ENCODE assay signal across 29 mouse cellular contexts in the genomic region with DNA sequence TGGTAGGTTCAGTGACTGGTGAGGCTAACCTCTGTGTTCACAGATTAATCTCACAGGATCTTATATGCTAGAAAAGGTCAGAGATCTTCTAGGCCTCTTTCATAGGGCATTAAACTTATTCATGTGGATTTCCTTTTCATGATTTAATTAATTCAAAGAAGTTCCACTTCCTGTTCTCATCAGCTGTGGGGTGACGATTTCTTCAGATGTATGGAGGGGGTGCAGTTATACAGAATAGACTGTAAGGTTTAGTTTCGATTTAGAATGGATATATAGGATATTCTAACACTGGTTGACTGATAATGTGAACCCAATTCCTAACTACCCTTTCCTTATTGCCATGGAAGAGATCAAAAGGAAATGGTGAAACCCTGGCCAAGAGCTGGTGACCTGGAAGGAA. TPM values are rescaled to one million over a fixed set of nuclear protein-coding genes. Genes with fewer than 3 reads are reported as not detected.
DNase-seq lines count a peak whose midpoint lies in the region; ATAC-seq and TF ChIP-seq lines count a peak whose summit lies in the region.
"Had no signal": no experiment of that assay in that cellular context is flagged by ENCODE, and none has a peak within 500 bp of the region (broad histone marks: within the 10 kb centered on the region; RNA-seq: fewer than 3 reads in every experiment).

No protein-coding gene starts in this region.

- H3K27ac ChIP-seq in heart, embryonic 10.5 days: no peak overlapping the region
- peak overlapping the region; percentile 49 for H3K27ac ChIP-seq in bone marrow macrophage, adult 2 months (ENCODE audit: insufficient read depth, low read depth, low read length)
- no peak overlapping the region for H3K27ac ChIP-seq in layer of hippocampus, adult 2 months
- H3K27ac ChIP-seq: embryonic facial prominence, embryonic 10.5 days; embryonic facial prominence, embryonic 13.5 days; forebrain, embryonic 12.5 days; forebrain, embryonic 15.5 days; heart, adult 2 months; hindbrain, embryonic 12.5 days; hindbrain, embryonic 15.5 days had no signal

- TF ChIP-seq CTCF in bone marrow macrophage, adult 2 months (IDR thresholded peaks at IDR 0.05; ENCODE audit: low read depth, low read length): no peak
- no peak for TF ChIP-seq CTCF in layer of hippocampus, adult 2 months (conservative IDR thresholded peaks at IDR 0.05)

- no peak for TF ChIP-seq POLR2A in bone marrow macrophage, adult 2 months (IDR thresholded peaks at IDR 0.05; ENCODE audit: borderline replicate concordance, low read depth, low read length)

- H3K9me3 ChIP-seq in heart, embryonic 10.5 days: no peaks in the 10 kb centered on the region
- H3K9me3 ChIP-seq: embryonic facial prominence, embryonic 10.5 days; embryonic facial prominence, embryonic 13.5 days; forebrain, embryonic 12.5 days; forebrain, embryonic 15.5 days; hindbrain, embryonic 12.5 days; hindbrain, embryonic 15.5 days had no signal

- DNase-seq in heart, adult 11 months: peak; percentile 8
- DNase-seq in heart, embryonic 10.5 days (ENCODE audit: low spot score): no peak
- DNase-seq in splenic B cell, adult 2 months (ENCODE audit: low read depth, low spot score): peak; percentile 54
- DNase-seq in urinary bladder, adult 2 months (ENCODE audit: low spot score): no peak
- DNase-seq in layer of hippocampus, adult 2 months (ENCODE audit: low spot score in 2 of 2): no peak
- DNase-seq in adrenal gland, postnatal 4 days (ENCODE audit: low spot score in 2 of 2): no peak
- DNase-seq: adrenal gland, adult 2 months; adrenal gland, postnatal 14 days; cerebellum, adult 18-20 months; cerebellum, adult 9-11 months; cerebellum, postnatal 25 days; embryo, embryonic 11 days; gastrocnemius, postnatal 14 days; heart, adult 2 months; kidney, adult 18-20 months had no signal

- 75% methylated on average over 2 of the region's 2 CpGs for WGBS in heart, embryonic 10.5 days

- ATAC-seq in inflammation-experienced regulatory T-cells, adult 6 months: peak; percentile 91
- ATAC-seq: forebrain, embryonic 15.5 days; intestine, embryonic 16.5 days had no signal

- H3K36me3 ChIP-seq in heart, embryonic 10.5 days: no peaks in the 10 kb centered on the region
- no peaks in the 10 kb centered on the region for H3K36me3 ChIP-seq in splenic B cell, adult 2 months (ENCODE audit: control insufficient read depth, insufficient read depth, low read length, poor library complexity, severe bottlenecking)
- H3K36me3 ChIP-seq: embryonic facial prominence, embryonic 10.5 days; embryonic facial prominence, embryonic 13.5 days; forebrain, embryonic 12.5 days; forebrain, embryonic 15.5 days; hindbrain, embryonic 12.5 days; hindbrain, embryonic 15.5 days had no signal

- no peaks in the 10 kb centered on the region for H3K4me1 ChIP-seq in heart, embryonic 10.5 days
- peaks cover 54% of the 10 kb centered on the region for H3K4me1 ChIP-seq in bone marrow macrophage, adult 2 months (ENCODE audit: control insufficient read depth, insufficient read depth, low read length)
- H3K4me1 ChIP-seq: embryonic facial prominence, embryonic 10.5 days; embryonic facial prominence, embryonic 13.5 days; forebrain, embryonic 12.5 days; forebrain, embryonic 15.5 days; hindbrain, embryonic 12.5 days; hindbrain, embryonic 15.5 days had no signal

- no peaks in the 10 kb centered on the region for H3K27me3 ChIP-seq in heart, embryonic 10.5 days (ENCODE audit: insufficient read depth, poor library complexity, severe bottlenecking)
- no peaks in the 10 kb centered on the region for H3K27me3 ChIP-seq in splenic B cell, adult 2 months (ENCODE audit: control insufficient read depth, insufficient read depth, low read length, poor library complexity, severe bottlenecking)
- H3K27me3 ChIP-seq: embryonic facial prominence, embryonic 13.5 days; forebrain, embryonic 12.5 days; forebrain, embryonic 15.5 days; hindbrain, embryonic 12.5 days; hindbrain, embryonic 15.5 days had no signal

- no peak overlapping the region for H3K4me3 ChIP-seq in heart, embryonic 10.5 days
- H3K4me3 ChIP-seq in bone marrow macrophage, adult 2 months (ENCODE audit: insufficient read depth, low read length): no peak overlapping the region
- no peak overlapping the region for H3K4me3 ChIP-seq in layer of hippocampus, adult 2 months
- H3K4me3 ChIP-seq: embryonic facial prominence, embryonic 10.5 days; embryonic facial prominence, embryonic 13.5 days; erythroblast, embryonic 14.5 days; forebrain, embryonic 12.5 days; forebrain, embryonic 15.5 days; heart, adult 2 months; hindbrain, embryonic 12.5 days; hindbrain, embryonic 15.5 days had no signal

RNA-seq across cellular contexts. Expression of a gene that starts 8.6 kb away (rescaled TPM):
- polyA plus RNA-seq in heart, embryonic 10.5 days (2016; fragmentation: Nextera tagmentation; extraction: Ambion mirVana): not detected in 2 replicates
- 177 and 179 TPM in 2 replicates for polyA plus RNA-seq in bone marrow macrophage, adult 2 months (2012; ENCODE audit: insufficient read depth, insufficient read length, missing spikeins)
- polyA plus RNA-seq in inflammation-experienced regulatory T-cells, adult 6 months (2017; shearing (Covaris generic)): 10 to 100 TPM in 2 of 3 experiments, 1 to 10 TPM in 1; 8.5 to 62.5 (median 12.3) TPM
- 2.7 and 3.8 TPM in 2 replicates for polyA plus RNA-seq in urinary bladder, adult 2 months (2012; rRNA removed)
- not detected for total RNA-seq in layer of hippocampus, adult 2 months (2021)
- total RNA-seq in adrenal gland, postnatal 4 days (2021): under 1 TPM; 0.31 to 0.93 TPM
- total RNA-seq: ES-E14; gastrocnemius, adult 18-20 months; gastrocnemius, postnatal 14 days had no signal
- polyA plus RNA-seq: embryonic facial prominence, embryonic 10.5 days; embryonic facial prominence, embryonic 13.5 days; erythroblast, embryonic 14.5 days; forebrain, embryonic 12.5 days; forebrain, embryonic 15.5 days; heart, embryonic 11.5 days; heart, embryonic 14.5 days; hindbrain, embryonic 12.5 days; hindbrain, embryonic 15.5 days had no signal

RNA-seq across cellular contexts. Expression of a gene that starts 20.3 kb away (rescaled TPM):
- polyA plus RNA-seq in heart, embryonic 10.5 days (2016; fragmentation: Nextera tagmentation; extraction: Ambion mirVana): 0.25 TPM in 1 of 2 replicates, not detected in the other
- 346 and 376 TPM in 2 replicates for polyA plus RNA-seq in bone marrow macrophage, adult 2 months (2012; ENCODE audit: insufficient read depth, insufficient read length, missing spikeins)
- 1,000 to 10,000 TPM in 1 of 3 experiments, 100 to 1,000 TPM in 2; 432 to 1,060 (median 516) TPM for polyA plus RNA-seq in inflammation-experienced regulatory T-cells, adult 6 months (2017; shearing (Covaris generic))
- polyA plus RNA-seq in urinary bladder, adult 2 months (2012; rRNA removed): 11.5 and 15.9 TPM in 2 replicates
- total RNA-seq in layer of hippocampus, adult 2 months (2021): not detected
- total RNA-seq in adrenal gland, postnatal 4 days (2021): 1 to 10 TPM; 2.0 to 3.1 TPM
- polyA plus RNA-seq: erythroblast, embryonic 14.5 days had no signal

RNA-seq across cellular contexts. Expression of a gene that starts 54.3 kb away (rescaled TPM):
- polyA plus RNA-seq in heart, embryonic 10.5 days (2016; fragmentation: Nextera tagmentation; extraction: Ambion mirVana): not detected in 2 replicates
- polyA plus RNA-seq in bone marrow macrophage, adult 2 months (2012; ENCODE audit: insufficient read depth, insufficient read length, missing spikeins): 249 and 274 TPM in 2 replicates
- 10 to 100 TPM; 58.2 to 92.2 (median 79.1) TPM for polyA plus RNA-seq in inflammation-experienced regulatory T-cells, adult 6 months (2017; shearing (Covaris generic))
- 1.6 and 2.0 TPM in 2 replicates for polyA plus RNA-seq in urinary bladder, adult 2 months (2012; rRNA removed)
- total RNA-seq in layer of hippocampus, adult 2 months (2021): not detected
- total RNA-seq in adrenal gland, postnatal 4 days (2021): 1 to 10 TPM in 1 of 2 experiments, under 1 TPM in 1; 0.73 to 1.3 TPM
- polyA plus RNA-seq: forebrain, embryonic 12.5 days; heart, embryonic 11.5 days; heart, embryonic 14.5 days; hindbrain, embryonic 12.5 days had no signal

Comparison
In these comparisons a context has a peak if more than half of its experiments do, and no peak if none do; other contexts are left out.
1. DNase-seq: peak in heart, adult 11 months (single experiment) and splenic B cell, adult 2 months (single experiment); none in heart, embryonic 10.5 days (single experiment), urinary bladder, adult 2 months (single experiment), layer of hippocampus, adult 2 months (0 of 2) and adrenal gland, postnatal 4 days (0 of 2).
2. RNA of a gene that starts 20.3 kb away (polyA plus RNA-seq): 432 to 1,060 TPM in inflammation-experienced regulatory T-cells, adult 6 months and 346 to 376 TPM in bone marrow macrophage, adult 2 months; 11.5 to 15.9 TPM in urinary bladder, adult 2 months and 0.25 TPM in heart, embryonic 10.5 days; every median in the first group is over 10 times any median in the second.
3. RNA of a gene that starts 54.3 kb away (polyA plus RNA-seq): 249 to 274 TPM in bone marrow macrophage, adult 2 months and 58.2 to 92.2 TPM in inflammation-experienced regulatory T-cells, adult 6 months; 1.6 to 2.0 TPM in urinary bladder, adult 2 months and not detected in heart, embryonic 10.5 days; every median in the first group is over 10 times any median in the second.